Mouse (Mus musculus) brain, embryonic 14.5 days (tissue): ENCODE results near the gene Tbpl1. TPM values are rescaled to one million over a fixed set of nuclear protein-coding genes. Genes with fewer than 3 reads are reported as not detected.

Experiments
- DNase-seq: peaks from one replicate; pipeline ENCODE4 v3.0.0-alpha.2; 2011; ENCODE audit warnings: low read depth
- CTCF ChIP-seq: fragments of 200-500 bp; IDR thresholded peaks from 2 replicates; pipeline ENCODE4 v1.5.1; 2012; ENCODE audit warnings: inconsistent platforms, mild to moderate bottlenecking, moderate library complexity, borderline replicate concordance; ENCODE audit not compliant: insufficient read depth, insufficient read length; ENCODE audit errors: extremely low read depth
- POLR2A ChIP-seq: fragments of 200-500 bp; IDR thresholded peaks from 2 replicates; pipeline ENCODE4 v1.6.1; 2012; ENCODE audit warnings: mild to moderate bottlenecking, inconsistent platforms, borderline replicate concordance; ENCODE audit not compliant: poor library complexity, insufficient read depth, insufficient read length, severe bottlenecking; ENCODE audit errors: extremely low read depth
- polyA plus RNA-seq: library from polyadenylated mRNA; depleted of rRNA; stranded (reverse); fragments of >200 nt; gene quantifications from 2 replicates; pipeline ENCODE4 v1.2.3, GENCODE M21; 2012; rRNA removed

Gene Tbpl1
- 68.4 and 68.5 TPM in 2 replicates for polyA plus RNA-seq

DNA sequence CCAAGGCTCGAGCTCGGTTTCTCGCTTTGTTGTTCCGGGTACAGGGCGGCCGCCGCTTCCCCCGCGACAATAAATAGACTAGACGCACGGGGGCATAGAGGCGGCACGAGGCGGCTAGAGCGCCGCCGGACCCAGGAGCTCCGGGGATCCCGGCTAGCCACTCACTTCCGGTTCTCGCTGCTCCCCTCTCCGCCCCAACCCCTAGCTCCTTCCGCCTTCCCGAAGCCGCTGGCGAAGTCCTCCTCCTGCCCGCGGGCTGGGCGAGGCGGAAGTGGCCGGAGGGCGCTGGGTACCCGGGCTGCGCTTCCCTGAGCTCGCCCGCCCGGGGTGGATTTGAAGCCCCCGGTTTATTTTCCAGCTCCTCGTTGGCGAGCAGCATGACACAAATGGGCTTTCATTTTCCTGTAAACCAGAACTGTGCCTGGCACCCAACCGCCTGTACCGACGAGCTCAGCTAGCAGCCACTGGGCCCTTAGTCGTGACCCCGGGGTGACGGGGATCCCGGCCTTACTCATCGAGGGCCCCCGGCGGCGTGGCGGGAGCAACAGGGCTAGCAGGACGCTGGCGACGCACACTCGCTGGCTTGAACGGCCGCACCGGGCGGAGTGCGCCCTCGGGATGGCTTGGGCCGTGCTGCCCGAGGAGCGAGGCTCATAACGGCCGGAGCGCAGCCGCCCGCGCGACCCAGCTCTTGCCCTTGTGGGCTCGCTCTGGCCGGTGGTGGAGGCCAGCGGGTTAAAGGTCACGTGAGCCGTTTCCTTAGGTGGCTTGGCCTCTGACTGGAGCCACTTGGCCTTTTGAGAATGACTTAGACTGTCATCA is at the start of gene Tbpl1:
Gene Tbpl1, minus strand, starts transcription at position 667 of the 822 bp plus-strand sequence.
- TF ChIP-seq CTCF (no peak), POLR2A (peak; percentile 92)

DNA sequence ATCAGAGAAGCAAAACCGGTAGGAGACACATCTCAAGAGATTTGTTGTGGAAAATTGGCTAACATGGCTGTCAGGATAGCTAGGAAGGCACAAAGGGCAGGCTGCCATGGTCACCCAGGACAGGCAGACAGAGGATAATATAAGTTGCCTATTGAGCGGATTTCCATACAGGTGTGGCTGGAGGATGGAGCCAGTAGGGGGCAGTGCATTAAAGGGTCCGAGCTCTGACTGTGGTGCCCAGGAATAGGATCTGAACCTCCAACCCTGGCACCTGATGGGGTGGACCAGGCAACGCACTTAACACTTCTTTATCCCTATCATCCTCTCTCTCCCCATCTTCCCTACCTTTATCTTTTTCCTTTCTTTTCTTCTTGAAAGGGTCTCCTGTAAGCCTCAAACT is 49.7 kb upstream of the Tbpl1 start:
- DNase-seq = no peak
- TF ChIP-seq CTCF (0 out of 2 replicates have a peak, but pooled peaks have one; percentile 21), POLR2A (no peak)

More for the DNA sequence above, at the start of gene Tbpl1:
- peak; percentile 99 for DNase-seq

GRCm38 (mm10) chr10:22777939-22778338 is 46.2 kb upstream of the Tbpl1 start:
- peak; percentile 79 for DNase-seq
- TF ChIP-seq CTCF = peak; percentile 68; the same call in 1 of the 2 replicates
- no peak for TF ChIP-seq POLR2A

- peak; percentile 81 for DNase-seq
- TF ChIP-seq POLR2A (no peak), CTCF (peak; percentile 72; the same call in 1 of the 2 replicates)
These were observed 44.4 kb upstream of the Tbpl1 start for GRCm38 (mm10) chr10:22776007-22776698.

- DNase-seq = no peak
- TF ChIP-seq CTCF = no peak
These were observed 43.7 kb upstream of the Tbpl1 start for GRCm38 (mm10) chr10:22775456-22775855.

GRCm38 (mm10) chr10:22774626-22775025 is 42.9 kb upstream of the Tbpl1 start:
- no peak for DNase-seq
- TF ChIP-seq POLR2A (no peak), CTCF (no peak)

GRCm38 (mm10) chr10:22754240-22754639 is 22.5 kb upstream of the Tbpl1 start:
- TF ChIP-seq POLR2A = no peak
- TF ChIP-seq CTCF = no peak

DNA sequence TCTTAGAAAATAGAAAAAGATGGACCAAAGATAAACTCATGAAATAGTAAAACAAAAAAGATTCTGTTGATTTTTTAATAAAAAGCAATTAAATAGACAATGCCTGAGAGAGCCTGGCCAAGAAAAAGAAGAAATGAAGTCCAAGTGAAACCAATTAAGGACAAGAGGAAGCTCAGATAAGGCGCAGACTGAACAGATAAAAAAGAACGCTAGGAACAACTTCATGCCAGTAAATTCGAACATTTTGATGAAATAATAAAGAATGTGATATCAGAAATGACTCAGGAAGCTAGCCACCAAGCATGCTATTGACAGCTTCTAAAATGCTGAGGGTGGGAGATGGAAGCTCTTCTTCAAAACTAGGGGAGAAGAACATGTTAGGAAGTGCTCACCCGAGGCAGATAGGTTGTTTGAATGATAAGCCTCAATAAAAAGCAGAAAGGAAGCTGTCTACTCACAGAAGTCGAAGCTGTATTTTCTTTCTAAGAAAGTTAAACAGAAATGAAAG is 19.5 kb upstream of the Tbpl1 start:
- TF ChIP-seq CTCF (no peak), POLR2A (no peak)
- DNase-seq = no peak

More at GRCm38 (mm10) chr10:22754240-22754639, 22.5 kb upstream of the Tbpl1 start:
- DNase-seq = no peak

- DNase-seq = peak; percentile 96
These were observed 14.9 kb upstream of the Tbpl1 start for GRCm38 (mm10) chr10:22746334-22747322.

GRCm38 (mm10) chr10:22745922-22746321 is 14.2 kb upstream of the Tbpl1 start:
- DNase-seq = no peak
- no peak for TF ChIP-seq POLR2A
- no peak for TF ChIP-seq CTCF

More at GRCm38 (mm10) chr10:22746334-22747322, 14.9 kb upstream of the Tbpl1 start:
- no peak for TF ChIP-seq CTCF
- TF ChIP-seq POLR2A = no peak

- no peak for TF ChIP-seq CTCF
- no peak for DNase-seq
These were observed 443 bp upstream of the Tbpl1 start for GRCm38 (mm10) chr10:22732181-22732580.

DNA sequence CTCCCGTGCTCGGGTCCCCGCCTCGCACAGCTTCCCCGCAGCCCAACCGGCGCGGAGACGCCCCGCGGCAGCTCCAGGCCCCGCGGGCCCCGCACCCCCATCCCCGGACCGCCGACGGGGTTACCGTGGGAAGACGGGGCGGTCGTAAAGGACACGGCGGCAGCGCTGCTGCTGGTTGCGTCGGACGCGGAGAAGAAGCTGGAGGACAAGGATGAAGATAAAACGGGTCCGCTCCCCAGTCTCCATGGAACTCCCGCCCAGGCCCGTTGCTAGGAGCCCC is 806 bp downstream of the Tbpl1 start:
- TF ChIP-seq POLR2A (no peak), CTCF (no peak)
- DNase-seq = no peak
